Mouse (Mus musculus) bone marrow macrophage, adult 2 months (primary cell): Measurements from ENCODE around the gene Ptprcap. TPM values are rescaled to one million over a fixed set of nuclear protein-coding genes. Genes with fewer than 3 reads are reported as not detected.

Experiments used
- H3K27ac ChIP-seq: 2 replicates; pipeline ENCODE4 v1.5.1; 2012; ENCODE audit warnings: low read depth, low read length; ENCODE audit not compliant: insufficient read depth
- H3K4me1 ChIP-seq: 2 replicates; pipeline ENCODE4 v1.6.1; 2012; ENCODE audit warnings: low read length; ENCODE audit not compliant: control insufficient read depth, insufficient read depth
- H3K4me3 ChIP-seq: 2 replicates; pipeline ENCODE4 v1.5.1; 2012; ENCODE audit warnings: mild to moderate bottlenecking, low read length, moderate library complexity; ENCODE audit not compliant: insufficient read depth
- CTCF ChIP-seq: IDR thresholded peaks from 2 replicates; pipeline ENCODE4 v1.5.1; 2012; ENCODE audit warnings: low read depth, mild to moderate bottlenecking, low read length, moderate library complexity
- POLR2A ChIP-seq: IDR thresholded peaks from 2 replicates; pipeline ENCODE4 v1.6.1; 2012; ENCODE audit warnings: mild to moderate bottlenecking, low read depth, low read length, borderline replicate concordance
- polyA plus RNA-seq: library from polyadenylated mRNA; stranded (reverse); fragments of >200 nt; gene quantifications from 2 replicates; pipeline ENCODE4 v1.2.4, GENCODE M21; 2012; ENCODE audit not compliant: missing spikeins, insufficient read depth, insufficient read length

The Ptprcap gene
- polyA plus RNA-seq, 1 experiment, result 2.3 TPM

DNA sequence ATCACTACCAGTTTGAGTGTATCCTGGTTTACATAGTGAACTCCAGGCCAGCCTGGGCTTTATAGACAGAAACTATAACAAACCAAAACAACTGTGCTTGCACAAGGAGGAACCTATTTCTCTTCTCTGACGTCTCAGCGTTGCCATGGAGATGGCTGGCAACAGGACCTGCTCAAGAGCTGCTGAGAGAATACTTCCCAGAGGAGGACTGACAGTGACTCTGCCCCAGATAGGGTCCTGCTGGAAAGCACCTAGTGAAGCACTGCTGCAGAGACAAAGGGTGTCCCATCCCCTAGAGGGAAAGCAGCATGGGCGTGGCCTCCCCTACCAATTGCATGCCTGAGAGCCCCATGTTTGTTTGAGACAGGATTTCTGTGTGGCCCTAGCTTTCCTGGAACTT lies 28.5 kb downstream of the Ptprcap start:
- no peak for TF ChIP-seq POLR2A
- TF ChIP-seq CTCF, result no peak
- H3K4me3 ChIP-seq, result no peak overlapping the region
- no peak overlapping the region for H3K27ac ChIP-seq
- H3K4me1 ChIP-seq, result peaks cover 6% of the 10 kb centered on the region

GRCm38 (mm10) chr19:4183689-4184088 lies 30.3 kb downstream of the Ptprcap start:
- peaks cover 6% of the 10 kb centered on the region for H3K4me1 ChIP-seq
- TF ChIP-seq CTCF (no peak), POLR2A (no peak)

DNA sequence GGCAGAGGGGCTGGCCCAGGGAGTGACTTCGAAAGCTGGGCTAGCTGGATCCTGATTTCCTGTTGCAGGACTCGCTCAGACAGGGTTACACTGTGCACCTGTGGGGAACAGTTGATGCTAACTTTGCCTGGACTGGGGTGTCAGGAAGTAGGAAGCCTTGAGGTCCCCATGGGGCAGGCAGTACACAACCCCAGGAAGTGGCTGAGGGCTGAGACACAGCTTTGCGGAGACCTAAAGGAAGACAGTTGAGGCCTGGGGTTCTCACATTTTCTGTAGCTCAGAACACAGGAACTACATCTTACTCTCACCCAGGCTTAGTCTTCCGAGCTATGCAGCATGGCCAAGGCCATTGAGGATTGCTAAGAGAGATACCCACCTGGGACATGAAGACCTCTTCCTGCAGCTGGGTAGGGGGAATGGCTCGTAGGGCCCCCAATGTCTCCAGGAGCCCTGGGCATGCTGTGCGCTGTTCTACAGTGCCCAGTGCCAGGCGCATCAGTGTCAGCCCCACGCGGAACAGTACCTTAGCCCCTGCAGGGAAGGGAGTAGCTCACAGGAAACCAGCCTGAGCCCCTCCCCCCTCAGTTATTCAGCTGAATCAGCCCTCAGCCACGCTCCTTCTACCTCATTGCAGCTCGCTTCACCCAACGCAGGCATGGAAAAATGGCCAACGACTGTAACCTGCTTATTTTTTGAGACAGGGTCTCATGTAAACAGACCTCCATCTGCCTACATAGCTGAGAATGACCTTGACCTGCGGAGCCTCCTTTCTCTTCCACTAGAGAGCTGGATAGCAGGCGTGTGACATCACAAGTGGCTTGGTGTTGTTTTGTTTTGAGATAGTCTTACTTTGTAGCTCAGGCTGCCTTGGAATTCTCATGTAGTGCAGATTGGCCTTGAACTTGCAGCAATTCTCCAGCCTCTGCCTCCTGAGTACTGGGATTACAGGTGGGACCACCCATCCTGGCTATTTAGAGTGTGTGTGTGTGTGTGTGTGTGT lies 31.9 kb downstream of the Ptprcap start:
- peaks cover 6% of the 10 kb centered on the region for H3K4me1 ChIP-seq
- TF ChIP-seq POLR2A (no peak), CTCF (no peak)
- no peak overlapping the region for H3K4me3 ChIP-seq
- H3K27ac ChIP-seq, result no peak overlapping the region

More at GRCm38 (mm10) chr19:4183689-4184088, 30.3 kb downstream of the Ptprcap start:
- Histone ChIP-seq H3K27ac (no peak overlapping the region), H3K4me3 (no peak overlapping the region)

- H3K4me3 ChIP-seq, result no peak overlapping the region
- peaks cover 8% of the 10 kb centered on the region for H3K4me1 ChIP-seq
- H3K27ac ChIP-seq, result no peak overlapping the region
- no peak for TF ChIP-seq CTCF
- no peak for TF ChIP-seq POLR2A
Measured at GRCm38 (mm10) chr19:4187303-4187702, 33.9 kb downstream of the Ptprcap start.

DNA sequence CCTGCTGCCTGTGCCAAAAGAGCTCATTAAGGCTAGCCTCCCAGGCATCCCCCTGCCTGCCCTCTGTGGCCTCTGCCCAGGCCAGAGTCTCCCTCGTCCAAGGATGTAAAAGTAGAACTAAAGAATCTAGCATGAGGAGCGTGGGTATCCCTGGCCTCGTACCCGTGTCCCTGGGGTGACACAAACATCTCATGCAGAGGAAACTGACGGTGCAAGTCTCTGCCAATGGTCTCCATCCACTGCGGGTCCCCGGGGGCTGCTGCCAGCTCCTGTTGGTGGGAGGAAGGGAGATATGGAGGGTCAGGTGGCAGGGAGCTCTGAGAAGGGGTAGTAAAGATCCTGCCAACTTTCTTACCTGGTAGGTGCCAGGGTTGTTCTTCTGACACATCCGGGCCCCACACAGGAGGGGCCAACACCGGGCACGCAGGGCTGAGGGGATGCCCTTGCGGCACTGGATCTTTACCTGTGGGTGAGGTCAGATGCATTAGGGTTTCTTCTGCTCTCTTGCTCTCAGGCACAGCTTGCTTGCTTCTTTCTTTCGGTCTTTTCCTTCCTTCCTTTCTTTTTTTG lies 35.7 kb downstream of the Ptprcap start:
- peaks cover 19% of the 10 kb centered on the region for H3K4me1 ChIP-seq
- TF ChIP-seq CTCF, result no peak
- H3K4me3 ChIP-seq, result no peak overlapping the region
- no peak overlapping the region for H3K27ac ChIP-seq

- Histone ChIP-seq H3K27ac (peak within 1 kb of the TSS; percentile 82), H3K4me3 (peak within 1 kb of the TSS; percentile 96), H3K4me1 (peaks cover 21% of the 10 kb centered on the region)
- TF ChIP-seq CTCF, result no peak
- TF ChIP-seq POLR2A, result no peak
Measured at GRCm38 (mm10) chr19:4190831-4191334, 37.5 kb downstream of the Ptprcap start, which contains the start of gene Tbc1d10c. Gene Tbc1d10c, minus strand, starts transcription at chr19:4191284.

DNA sequence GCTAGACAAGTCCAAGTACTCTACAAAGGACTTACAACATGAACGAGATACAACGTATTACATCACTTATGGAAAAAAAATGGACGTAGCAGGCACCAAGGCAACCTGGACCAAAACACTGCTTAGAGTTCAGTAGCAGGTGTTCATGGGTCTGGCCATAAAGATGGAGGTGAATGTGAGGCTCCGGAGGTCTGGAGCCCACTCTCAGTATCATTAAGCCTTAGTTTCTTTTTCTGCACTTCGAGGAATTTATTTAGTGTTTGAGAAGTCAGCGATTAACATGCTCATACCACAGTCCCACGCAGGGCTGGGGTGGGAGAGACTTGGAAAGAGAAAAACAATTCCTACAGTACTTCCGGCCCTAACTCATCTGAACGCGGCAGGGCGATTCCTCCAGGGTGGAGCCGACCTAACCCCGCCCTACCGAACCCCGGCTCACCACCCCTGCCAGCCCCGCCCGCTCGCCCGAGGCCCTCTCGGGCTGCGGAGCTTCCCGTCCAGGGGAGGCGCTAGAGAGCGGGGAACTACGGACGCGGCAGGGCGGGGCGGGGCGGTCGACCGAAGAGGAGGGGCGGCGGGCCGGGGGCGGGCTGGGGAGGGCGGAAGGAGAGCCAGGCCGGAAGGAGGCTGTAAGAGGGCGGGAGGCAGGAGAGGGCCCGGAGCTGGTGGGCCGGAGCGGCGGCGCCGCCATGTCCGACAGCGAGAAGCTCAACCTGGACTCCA lies 38.3 kb downstream of the Ptprcap start, which contains the start of gene Ppp1ca:
Gene Ppp1ca (plus strand): TSS at position 538 of the 723 bp plus-strand sequence.
- TF ChIP-seq CTCF (no peak), POLR2A (peak; percentile 87; the same call in 1 of the 2 replicates)
- Histone ChIP-seq H3K27ac (peak within 1 kb of the TSS; percentile 82), H3K4me3 (peak within 1 kb of the TSS; percentile 96), H3K4me1 (peaks cover 21% of the 10 kb centered on the region)

DNA sequence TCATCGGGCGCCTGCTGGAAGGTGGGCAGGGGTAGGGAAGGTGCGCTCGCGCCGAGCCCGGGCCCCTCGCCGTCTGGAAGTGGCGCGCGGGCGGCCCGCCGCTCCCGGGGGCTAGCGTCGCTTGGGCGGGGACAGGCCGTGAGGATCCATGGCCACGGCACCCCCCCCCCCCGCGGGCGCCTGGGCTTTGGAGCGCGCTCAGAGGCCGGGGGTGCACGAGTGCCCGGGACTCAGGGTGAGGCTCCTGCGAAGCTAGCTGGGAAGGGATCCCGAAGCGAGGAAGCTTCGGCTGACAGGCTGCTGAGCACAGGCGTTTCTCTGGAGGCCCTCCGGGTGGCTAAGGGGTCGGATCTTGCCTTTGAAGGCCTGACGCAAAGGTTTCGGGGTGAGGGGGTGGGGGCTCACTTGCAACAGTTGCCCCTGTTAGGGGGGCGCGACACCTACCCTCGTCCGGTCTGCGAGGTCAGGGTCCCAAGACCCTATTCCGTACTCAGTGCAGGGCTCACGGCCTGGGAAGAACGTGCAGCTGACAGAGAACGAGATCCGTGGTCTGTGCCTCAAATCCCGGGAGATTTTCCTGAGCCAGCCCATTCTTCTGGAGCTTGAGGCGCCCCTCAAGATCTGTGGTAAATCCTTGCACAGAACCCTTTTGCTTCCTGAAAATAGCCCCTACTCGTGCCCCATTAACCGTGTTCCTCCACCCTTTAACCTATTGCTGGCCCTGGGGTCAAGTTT lies 39.0 kb downstream of the Ptprcap start:
- TF ChIP-seq CTCF (no peak), POLR2A (no peak)
- Histone ChIP-seq H3K27ac (peak overlapping the region; percentile 67), H3K4me1 (peaks cover 21% of the 10 kb centered on the region), H3K4me3 (peak overlapping the region; percentile 96)

- Histone ChIP-seq H3K4me3 (peak overlapping the region; percentile 96), H3K4me1 (peaks cover 21% of the 10 kb centered on the region), H3K27ac (no peak overlapping the region)
- TF ChIP-seq POLR2A, result no peak
- no peak for TF ChIP-seq CTCF
Measured at GRCm38 (mm10) chr19:4193129-4193528, 39.7 kb downstream of the Ptprcap start.
